Mouse (Mus musculus) fat pad, adult 2 months (tissue): Measurements from ENCODE around the gene Gm45713.
"Not testable (repeated sequence)": the region's sequence is repeated elsewhere in the genome, so short reads cannot be mapped to it uniquely, and the experiment has no call there.

Source experiments
- DNase-seq: peaks from one replicate; pipeline ENCODE4 v3.0.0-alpha.2; 2011; ENCODE audit warnings: low read depth, low spot score; ENCODE audit errors: extremely low read depth

Gene Gm45713

GRCm38 (mm10) chr7:45135993-45136567 lies at the start of gene Gm45713, which contains the start of gene Flt3l:
Gm45713 (minus strand) TSS chr7:45136231.
Flt3l (minus strand) TSS chr7:45136432.
- no peak for DNase-seq

DNA sequence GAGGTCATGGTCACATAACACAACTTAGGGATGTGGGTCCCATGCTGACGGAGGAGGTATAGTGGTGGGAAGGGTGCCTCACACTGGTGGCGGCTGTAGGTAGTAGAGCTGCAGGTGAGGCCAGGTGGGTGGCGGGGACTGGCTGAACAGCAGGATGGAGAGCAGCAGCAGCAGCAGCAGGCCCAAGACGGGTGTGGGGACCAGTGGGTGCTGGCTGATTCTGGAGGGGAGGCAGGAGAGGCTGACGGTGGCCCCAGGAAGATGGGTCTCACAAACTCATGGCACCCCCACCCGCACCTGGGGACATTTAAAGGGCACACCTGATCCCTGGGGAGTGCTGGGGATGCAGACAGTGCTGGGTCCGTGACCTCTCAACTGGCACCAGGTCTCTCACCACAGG lies 47.6 kb upstream of the Gm45713 start:
- DNase-seq, result no peak

- DNase-seq, result no peak
These were observed 46.6 kb upstream of the Gm45713 start for GRCm38 (mm10) chr7:45182606-45183005.

DNA sequence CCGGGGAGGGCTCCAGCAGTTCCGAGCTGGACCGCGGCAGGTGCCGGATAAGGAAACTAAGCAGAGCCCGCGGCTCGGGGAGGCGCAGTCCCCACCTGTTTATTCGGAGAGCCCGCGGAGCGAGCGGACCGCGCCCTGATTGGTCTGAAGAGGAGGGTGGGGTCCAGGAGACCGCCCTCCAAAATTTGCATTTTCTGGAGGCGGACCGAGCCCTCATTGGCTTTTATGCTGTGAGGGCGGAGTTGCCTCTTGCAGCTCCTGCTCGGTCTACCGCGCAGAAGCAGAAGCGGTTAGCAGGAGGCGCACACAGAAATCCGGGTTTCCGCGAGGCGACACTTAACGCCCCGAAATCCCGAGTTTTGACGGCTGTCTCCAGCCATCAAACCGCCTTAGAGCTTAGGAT lies 46.2 kb upstream of the Gm45713 start:
- DNase-seq, result peak; percentile 43

GRCm38 (mm10) chr7:45181540-45181939 lies 45.5 kb upstream of the Gm45713 start:
- DNase-seq, result no peak

GRCm38 (mm10) chr7:45180896-45181477 lies 45.0 kb upstream of the Gm45713 start, which contains the start of gene Pth2:
Pth2 (plus strand) TSS chr7:45180995.
- no peak for DNase-seq

DNA sequence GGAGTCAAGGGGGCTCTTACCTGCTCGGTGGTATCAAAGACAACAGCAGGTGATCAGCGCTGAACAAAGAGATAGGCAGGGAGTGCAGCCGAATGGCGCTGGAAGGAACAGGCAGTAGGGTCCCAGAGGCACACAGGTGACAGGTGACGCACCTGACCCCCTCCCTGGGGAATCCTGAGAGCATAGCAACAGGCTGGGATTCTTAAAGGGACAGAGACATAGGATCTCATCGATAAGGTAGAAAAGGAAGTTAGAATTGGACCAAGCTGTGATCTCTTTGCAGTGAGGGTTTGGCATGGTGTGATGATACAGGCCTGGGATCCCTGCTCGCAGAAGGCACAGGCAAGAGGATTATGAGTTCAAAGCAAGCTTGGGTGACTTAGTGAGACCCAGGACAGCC lies 43.4 kb upstream of the Gm45713 start, which contains the start of gene Gfy:
Gene Gfy (minus strand): TSS at position 101 of the 400 bp plus-strand sequence.
- no peak for DNase-seq

DNA sequence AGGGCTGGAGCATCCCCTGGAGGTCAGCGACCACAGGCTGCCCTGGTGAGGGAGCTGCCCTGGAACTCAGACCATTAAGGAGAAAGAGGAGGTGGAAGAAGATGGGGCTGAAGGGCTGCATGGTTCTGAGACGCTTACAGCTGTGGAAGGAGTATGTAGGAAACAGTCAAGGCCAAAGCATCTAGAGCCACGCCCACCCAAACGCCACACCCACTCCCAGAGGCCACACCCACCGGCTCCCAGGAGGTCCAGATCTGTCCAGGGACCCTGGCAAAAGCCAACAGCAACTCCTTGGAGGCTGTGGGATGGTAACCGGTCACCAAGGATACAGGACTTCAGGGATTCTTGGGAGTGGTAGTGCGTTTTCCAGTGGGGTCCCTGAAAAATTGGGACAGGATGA lies 42.5 kb upstream of the Gm45713 start:
- no peak for DNase-seq

- no peak for DNase-seq
These were observed 40.3 kb upstream of the Gm45713 start for GRCm38 (mm10) chr7:45176356-45176755.

DNA sequence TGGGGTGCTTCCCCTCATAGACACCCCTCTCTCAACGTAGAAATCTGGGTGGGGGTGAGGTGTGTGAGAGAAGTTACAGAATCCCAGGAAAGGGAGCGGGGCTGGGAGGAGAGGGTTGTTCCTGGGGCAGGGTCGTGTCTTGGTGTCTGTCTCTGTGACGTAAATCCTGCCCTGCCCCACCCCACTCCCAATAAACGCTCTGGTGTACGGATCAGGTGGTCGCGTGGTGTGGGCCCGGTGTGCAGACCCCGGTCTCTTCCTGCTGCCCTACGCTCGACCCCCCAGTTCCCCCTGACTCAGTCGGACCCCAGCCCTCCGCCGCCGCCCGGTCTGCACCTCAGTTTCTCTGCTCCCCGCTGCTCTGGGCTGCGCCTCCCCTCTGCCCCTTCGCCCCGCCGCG lies 39.9 kb upstream of the Gm45713 start:
- no peak for DNase-seq

DNA sequence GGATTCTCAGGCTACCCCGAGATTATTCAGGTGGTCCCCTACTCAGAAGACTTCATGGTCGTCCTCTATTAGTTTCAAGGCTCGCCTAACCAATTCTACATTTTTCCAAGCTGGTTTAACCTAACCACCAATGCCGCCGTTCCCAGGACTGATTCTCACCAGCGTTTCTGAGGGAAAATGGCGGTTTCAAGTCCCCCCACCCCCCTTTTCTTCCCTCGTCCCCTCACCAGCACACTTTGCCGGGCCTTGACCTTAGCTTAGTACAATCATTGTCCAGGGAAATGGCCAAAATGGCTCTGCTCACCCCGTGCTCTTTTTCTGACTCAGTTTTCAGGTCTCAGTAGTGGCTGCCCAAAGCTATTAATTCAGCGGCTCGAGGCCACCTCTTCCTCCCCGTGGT lies 39.4 kb upstream of the Gm45713 start:
- DNase-seq, result no peak

GRCm38 (mm10) chr7:45174567-45175280 lies 38.7 kb upstream of the Gm45713 start:
- DNase-seq, result no peak

- not testable (repeated sequence) for DNase-seq
These were observed 37.7 kb upstream of the Gm45713 start for GRCm38 (mm10) chr7:45173772-45174171.

- DNase-seq, result no peak
These were observed 36.9 kb upstream of the Gm45713 start for GRCm38 (mm10) chr7:45172974-45173373.

DNA sequence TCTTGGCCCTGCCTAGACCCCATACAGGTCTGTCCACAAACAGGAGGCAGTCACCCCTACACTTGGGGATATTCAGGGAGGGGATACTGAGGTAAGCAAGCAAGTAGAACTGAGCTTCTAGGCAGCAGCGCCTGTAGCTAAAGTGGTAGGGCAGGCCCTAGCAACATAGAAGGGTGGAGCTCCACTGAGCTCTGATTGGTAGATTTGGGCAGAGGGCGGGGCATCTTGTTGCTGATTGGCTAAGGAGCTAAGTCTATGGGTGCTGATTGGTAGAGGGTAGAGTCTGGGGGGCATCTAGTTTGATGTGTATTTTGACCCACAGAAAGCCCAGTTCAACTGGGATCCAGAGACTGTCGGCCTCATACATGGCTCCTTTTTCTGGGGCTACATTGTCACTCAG lies 33.5 kb upstream of the Gm45713 start:
- DNase-seq, result no peak

DNA sequence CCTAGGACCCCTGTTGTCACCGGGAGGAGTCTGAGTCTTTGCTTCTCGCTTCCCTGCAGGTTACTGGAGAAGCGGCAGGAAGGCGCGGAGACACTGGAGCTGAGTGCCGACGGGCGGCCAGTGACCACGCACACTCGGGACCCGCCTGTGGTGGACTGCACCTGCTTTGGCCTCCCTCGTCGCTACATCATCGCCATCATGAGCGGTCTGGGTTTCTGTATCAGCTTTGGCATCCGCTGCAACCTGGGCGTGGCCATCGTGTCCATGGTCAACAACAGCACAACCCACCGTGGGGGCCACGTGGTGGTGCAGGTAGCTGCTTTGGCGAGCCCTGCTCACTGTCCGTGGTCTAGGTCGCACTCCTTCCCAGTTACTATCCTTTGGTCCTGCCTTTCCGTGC lies 32.6 kb upstream of the Gm45713 start:
- DNase-seq, result no peak

- no peak for DNase-seq
These were observed 31.9 kb upstream of the Gm45713 start for GRCm38 (mm10) chr7:45167761-45168445.

DNA sequence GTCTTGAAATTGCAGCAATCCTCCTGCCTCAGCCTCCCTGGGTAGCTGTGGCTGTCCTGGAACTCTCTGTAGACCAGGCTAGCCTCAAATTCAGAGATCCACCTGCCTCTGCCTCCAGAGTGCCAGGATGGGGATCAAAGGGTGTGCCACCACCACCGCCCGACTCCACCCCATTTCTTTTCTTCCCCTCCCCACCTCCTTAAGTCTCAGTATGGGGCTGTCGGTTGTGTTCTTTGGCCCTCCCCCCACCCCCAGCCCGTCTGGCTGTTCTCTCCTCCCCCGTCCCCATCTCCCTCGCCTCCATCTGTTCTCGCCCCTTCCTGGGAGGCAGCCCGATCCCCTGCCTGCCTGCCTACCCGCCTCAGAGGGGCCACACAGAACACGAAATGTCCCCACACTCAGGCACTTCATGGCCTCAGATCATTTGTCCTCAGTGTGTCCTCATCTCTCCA lies 30.9 kb upstream of the Gm45713 start:
- DNase-seq, result no peak

GRCm38 (mm10) chr7:45165701-45166100 lies 29.7 kb upstream of the Gm45713 start:
- DNase-seq, result no peak

DNA sequence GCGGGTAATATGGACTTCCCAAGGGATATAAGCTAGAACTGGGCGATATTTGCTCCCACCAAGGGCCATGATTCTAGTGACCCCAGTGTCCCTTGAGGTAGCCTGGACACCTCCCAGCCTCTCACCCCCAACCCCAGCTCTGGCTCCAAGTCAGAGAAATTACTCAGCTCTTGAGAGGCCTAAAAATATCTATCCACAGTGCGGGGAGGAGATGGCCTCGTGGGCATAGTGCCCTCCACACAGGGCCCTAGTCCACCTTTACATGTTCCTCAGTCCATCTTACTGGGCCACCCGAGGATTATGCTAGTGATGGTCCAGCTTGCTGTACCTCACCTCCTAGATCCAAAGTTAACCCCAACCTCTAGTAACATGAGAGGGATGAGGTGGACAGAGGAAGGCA lies 28.8 kb upstream of the Gm45713 start:
- DNase-seq, result no peak

GRCm38 (mm10) chr7:45163735-45164490 lies 27.9 kb upstream of the Gm45713 start, which contains the start of gene Slc17a7:
Slc17a7 (plus strand) TSS chr7:45163949.
- no peak for DNase-seq
